Mouse (Mus musculus) urinary bladder, postnatal 4 days (tissue): ENCODE measurements around the gene Abhd14a.
A peak's percentile ranks its signal among the peaks of the same experiment; 100 is the strongest.

ENCODE experiments used
- DNase-seq, 2 experiments: peaks; one replicate each; pipeline ENCODE4 v3.0.0; 2021 to 2022; ENCODE audit warnings: low spot score in 2 of 2

The Abhd14a gene

DNA sequence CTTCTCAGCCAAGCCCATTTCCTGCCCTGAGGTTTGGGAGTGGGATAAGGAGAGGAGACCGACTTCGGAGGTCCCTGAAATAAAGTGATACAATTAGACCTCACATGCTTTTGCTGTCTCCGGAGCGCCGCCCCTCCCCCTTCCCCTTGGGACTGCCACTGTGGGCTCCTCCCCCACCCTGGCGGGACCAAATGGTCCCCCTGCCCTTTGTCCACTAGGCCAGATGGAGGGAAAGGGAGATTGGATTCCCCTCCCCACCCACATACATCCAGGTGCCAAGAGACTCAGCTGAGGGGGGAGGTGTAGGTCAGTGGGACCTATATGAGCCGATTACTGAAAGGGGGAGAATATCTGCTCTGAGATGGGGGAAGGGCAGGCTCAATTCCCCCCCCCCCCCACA, 5.3 kb upstream of the Abhd14a start:
- no peak for DNase-seq

DNA sequence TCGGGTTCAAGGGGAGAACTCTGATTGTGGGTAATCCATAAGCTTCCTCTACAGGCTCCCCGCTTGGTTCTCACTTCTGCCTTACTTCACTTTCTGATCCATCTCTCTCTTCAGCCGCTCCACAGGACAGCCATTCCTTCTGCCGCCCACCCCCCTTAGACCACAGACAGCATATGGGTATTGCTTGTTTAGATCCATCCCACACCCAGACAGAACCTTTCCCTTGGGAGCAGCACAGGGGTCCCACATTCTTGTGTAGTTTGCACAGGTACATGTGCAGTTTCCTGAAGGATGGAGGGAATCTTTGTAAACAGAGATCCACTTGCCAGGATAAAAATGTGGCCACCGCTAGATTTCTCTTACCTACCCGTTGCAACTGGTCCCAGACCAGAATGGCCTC, 4.9 kb upstream of the Abhd14a start:
- DNase-seq, result no peak

GRCm38 (mm10) chr9:106451899-106452298, 4.4 kb upstream of the Abhd14a start:
- no peak for DNase-seq

DNA sequence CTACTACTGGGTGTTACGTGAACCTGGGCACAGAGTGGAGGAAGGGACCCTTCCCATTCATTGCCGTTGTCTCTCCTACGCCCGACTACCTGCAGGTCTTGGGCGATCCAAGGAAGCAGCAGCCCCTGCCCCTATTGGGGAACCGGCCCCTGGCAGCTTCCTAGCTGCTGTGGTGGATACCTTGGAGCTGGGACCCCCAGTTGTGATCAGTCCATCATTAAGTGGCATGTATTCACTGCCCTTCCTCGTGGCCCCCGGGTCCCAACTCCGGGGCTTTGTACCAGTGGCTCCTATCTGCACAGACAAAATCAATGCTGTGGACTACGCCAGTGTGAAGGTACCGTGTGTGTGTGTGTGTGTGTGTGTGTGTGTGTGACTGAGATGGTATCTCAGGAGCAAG, 3.8 kb upstream of the Abhd14a start:
- DNase-seq, result no peak

- peak in 1 of 2 experiments; percentile 79 for DNase-seq
Observed at GRCm38 (mm10) chr9:106450661-106451060, 3.2 kb upstream of the Abhd14a start.

- DNase-seq, result no peak
Observed at GRCm38 (mm10) chr9:106449947-106450346, 2.5 kb upstream of the Abhd14a start.

- peak in 1 of 2 experiments; percentile 66 for DNase-seq
Observed at GRCm38 (mm10) chr9:106448498-106449031, 1.1 kb upstream of the Abhd14a start.

DNA sequence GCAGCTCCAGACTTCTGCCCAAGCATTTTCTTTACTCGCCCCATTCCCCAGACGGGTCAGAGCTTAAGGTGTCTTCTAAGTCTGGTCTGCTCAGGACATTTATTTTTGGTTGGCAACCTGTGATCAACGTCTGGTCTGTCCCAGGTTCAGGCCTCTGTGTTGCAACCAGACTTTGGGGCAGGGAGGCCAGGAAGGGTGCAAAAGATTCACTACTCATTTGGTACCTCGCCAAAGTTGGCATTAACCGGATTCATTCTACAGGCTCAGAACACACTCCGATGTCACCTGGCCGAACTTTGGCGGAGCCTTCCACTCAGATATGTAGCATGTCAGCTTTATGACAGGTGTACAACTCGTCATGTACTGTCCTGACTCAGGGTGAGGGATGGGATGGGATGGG, 473 bp upstream of the Abhd14a start:
- no peak for DNase-seq

DNA sequence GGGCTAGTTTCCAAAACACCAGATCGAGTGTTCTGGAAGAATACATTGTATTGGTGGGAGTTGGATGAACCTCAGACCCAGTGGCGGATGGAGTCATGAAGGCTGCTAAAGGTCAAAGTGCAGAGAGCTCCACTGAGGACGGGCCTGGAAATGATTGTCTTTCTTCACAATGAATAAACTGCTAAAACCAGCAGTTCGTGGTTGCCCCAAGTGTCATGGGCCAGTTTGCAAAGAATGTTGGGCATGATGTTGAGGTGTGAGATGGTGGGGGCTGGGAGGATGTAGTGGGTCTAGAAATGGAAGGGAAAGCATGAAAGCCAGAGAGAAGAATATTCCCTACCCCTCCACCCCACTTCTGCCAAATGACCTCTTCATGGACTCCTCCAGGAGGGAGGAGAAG, 2.6 kb downstream of the Abhd14a start:
- DNase-seq, result no peak

DNA sequence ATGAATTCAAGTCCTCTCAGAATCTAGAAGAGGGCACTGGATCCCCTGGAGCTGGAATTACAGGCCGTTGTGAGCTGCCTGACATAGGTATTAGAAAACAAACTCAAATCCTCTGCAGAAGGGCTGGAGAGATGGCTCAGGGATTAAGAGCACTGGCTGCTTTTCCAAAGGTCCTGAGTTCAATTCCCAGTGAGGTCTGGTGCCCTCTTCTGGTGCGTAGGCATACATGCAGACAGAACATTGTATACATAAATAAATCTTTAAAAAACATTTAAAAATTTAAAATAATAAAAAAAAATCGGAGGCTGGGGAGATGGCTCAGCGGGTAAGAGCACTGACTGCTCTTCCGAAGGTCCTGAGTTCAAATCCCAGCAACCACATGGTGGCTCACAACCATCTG, 4.8 kb downstream of the Abhd14a start:
- DNase-seq, result no peak

DNA sequence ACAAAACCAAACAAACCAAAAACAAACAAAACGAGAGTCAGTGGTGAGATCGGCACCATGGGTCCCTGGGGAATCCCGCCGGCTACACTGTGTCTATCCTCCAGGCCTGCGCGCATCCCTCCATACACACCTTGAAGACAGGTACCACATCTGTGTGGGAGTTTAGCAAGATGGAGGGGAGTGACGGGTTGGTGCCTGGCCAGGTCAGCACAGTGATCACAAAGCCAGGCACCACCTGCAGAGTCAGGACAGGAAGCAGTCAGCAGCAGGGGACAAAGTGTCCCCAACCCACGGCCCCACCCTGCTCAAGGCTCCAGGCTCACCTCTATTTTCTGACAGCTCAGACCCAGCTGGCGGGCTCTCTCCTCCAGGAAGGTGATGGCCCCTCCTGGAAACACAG, 10.9 kb downstream of the Abhd14a start:
- no peak for DNase-seq

- DNase-seq, result no peak
Observed at GRCm38 (mm10) chr9:106433389-106433788, 14.1 kb downstream of the Abhd14a start.

DNA sequence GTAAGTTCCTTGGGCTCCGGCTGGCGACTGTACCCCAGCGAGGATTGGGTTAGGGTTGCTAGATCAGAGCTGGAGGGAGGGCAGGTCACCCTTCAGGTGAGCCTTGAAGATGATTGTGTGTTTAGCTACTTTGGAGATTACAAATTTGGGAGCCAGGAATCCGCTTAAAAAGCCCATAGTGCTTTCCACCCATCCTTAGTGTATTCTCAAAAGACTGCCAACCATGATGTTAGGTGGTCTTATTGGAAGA, 17.5 kb downstream of the Abhd14a start:
- DNase-seq, result no peak

DNA sequence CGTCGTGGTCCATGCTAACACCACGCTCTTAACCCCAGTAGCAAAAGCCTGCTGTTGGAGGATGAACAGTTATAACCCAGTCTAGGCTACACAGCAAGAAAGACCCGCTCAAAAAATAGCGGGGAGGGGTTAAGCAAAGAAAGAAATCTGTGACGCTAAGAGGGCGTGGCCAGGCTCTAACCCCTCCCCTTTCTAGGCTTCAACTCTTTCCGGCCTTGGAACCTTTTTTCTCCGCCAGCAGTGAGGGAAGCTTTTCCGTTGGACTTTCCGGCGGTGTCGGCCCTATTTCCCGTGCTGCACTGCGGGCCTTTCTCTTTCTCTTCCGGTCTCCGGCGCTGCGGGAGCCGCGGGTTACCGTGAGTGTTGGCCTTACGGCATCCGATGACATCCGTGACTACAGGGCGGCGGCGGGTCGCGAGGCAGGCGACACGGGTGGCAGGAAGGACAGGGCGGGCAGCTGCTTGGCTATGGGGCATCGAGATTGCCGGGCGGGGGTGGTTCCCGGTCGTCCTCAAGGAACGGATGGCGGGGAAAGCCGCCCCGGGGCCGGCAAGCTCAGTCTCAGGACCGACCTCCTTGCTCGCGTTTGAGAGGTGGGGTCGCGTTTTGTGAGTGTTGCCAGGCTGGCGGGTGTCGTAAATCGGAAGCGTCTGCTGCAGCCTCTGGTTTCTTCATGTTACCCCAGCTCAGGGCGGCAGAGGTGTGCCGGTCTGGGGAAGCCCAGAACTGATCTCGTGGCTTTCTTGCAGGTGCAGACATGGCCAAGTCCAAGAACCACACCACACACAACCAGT, 18.1 kb downstream of the Abhd14a start, which contains the start of gene Rpl29:
Gene Rpl29, plus strand, starts transcription at position 234 of the 794 bp plus-strand sequence.
- DNase-seq, result peak; percentile 93 to 94

DNA sequence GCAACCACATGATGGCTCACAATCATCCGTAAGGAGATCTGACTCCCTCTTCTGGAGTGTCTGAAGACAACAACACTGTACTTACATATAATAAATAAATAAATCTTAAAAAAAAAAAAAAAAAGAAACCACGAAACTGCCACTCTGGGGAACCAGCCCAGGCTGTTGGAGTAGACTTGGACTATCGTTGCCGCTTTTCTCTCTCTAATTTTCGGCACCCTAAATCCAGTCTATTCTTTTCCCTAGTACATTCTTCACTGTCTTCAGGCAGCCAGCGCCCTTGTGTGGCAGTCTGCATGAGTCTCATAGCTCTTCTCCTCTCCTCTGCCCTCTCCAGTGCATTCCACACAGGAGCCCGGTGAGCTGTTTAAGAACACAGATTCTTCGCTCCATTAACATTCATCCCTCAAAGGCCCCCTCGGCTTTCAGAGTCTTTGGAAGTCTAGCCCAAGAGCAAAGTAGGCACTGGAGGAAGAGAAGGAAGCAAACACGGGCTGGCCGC, 18.7 kb downstream of the Abhd14a start:
- DNase-seq, result no peak

- peak; percentile 74 to 82 for DNase-seq
Observed at GRCm38 (mm10) chr9:106421865-106422160, 25.7 kb downstream of the Abhd14a start.

- DNase-seq, result no peak
Observed at GRCm38 (mm10) chr9:106421033-106421864, 26.2 kb downstream of the Abhd14a start.

GRCm38 (mm10) chr9:106420608-106421007, 26.9 kb downstream of the Abhd14a start:
- no peak for DNase-seq

DNA sequence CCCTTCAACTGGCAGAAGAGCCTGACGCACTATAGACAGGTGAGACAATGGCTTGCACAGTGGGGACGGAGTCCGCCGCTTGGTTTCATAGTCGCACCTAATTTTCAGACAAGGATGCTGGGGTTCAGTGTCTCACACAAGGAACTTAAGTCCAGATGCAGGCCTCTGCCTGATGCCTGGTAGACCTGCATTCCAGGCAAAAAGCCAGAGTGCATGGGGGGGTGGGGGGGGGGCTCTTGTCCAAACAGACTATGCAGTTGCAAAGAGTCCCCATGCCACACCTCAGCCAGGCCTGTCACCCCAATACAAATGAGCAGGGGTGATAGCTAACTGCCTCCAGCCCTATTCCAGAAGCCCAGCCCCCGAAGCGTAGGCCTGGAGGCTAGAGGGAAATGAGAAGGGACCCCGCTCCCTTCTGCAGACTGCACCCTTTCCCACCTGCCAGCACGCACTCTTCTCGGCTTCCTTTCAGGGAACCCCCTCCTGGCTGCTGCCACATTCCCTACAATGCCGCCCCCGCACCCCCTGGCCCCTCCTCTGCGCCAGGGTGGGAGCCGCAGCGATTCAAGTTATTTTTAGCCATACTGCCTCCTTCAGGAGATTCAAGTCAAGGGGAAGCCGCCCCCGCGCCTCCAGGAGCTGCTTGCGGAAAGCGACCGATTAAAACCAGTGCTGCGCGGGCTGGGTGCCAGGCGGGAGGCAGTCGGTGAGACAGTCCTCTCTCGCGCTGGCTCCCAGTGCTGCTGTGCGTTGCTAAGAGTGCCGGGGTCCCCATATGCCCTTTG, 29.4 kb downstream of the Abhd14a start:
- peak; percentile 77 to 90 for DNase-seq

DNA sequence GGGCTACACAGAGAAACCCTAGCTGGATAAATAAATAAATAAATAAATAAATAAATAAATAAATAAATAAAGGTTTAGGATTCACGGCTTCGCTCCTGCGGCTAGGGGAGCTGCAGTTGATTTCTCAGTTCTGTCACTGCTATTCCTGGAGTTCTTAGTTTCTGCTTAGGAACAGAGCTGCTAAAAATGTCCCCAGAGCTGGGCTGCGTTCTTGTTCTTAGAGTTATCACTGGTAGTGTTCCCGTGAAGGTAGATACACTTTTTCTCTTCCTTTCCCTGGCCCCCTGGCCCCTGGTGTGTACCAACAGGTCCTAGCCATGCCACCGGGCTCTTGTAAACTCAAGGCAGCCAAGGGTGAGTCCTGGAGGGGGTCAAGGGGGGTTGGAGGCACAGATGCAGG, 30.7 kb downstream of the Abhd14a start:
- no peak for DNase-seq

DNA sequence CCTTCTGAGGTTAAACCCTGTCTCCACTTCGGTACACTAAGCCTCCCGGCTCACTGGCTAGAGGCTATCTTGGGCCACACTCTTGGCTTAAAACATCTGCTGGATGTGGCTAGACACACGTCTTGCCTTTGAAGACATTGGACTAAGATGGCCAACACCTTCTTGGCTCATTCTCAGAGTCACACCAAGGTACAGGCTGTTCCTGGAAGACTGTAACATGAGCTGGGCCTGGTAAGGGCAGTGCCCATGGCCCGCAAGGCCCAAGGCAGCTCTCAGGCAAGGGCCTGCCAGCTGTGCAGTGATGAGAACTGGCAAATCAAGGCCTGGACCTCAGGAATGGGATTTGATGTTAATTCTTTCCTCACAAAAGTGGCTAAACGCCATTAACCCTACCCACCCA, 33.9 kb downstream of the Abhd14a start:
- no peak for DNase-seq

DNA sequence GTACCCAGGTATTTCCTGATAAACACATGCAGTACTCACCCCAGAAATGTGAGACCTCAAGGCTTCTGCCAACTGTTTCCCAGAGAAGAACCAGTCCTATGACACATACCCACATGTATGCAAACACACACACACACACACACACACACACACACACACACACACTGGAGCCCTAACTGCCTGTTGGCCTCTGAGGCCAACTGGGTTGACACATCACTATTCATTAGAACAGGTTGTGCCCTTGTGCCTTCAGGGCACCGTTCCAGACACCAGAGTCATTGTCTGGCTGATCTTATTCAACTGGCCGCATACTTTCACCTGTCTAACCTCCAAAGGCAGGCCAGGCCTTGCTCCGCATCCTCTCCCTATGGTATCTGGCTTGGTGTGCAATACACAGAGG, 35.3 kb downstream of the Abhd14a start:
- DNase-seq, result no peak
